Mouse (Mus musculus) neutrophil, adult 59 days (primary cell): ENCODE data around the gene Gm10203. TPM values are rescaled to one million over a fixed set of nuclear protein-coding genes. Genes with fewer than 3 reads are reported as not detected.

ENCODE experiments used
- total RNA-seq, 2 experiments: library from RNA; stranded (reverse); gene quantifications; 1 replicate in 1 of 2; 2 replicates in 1 of 2; pipeline ENCODE4 v1.2.4; 2023

Gm10203 gene
- not detected for total RNA-seq

DNA sequence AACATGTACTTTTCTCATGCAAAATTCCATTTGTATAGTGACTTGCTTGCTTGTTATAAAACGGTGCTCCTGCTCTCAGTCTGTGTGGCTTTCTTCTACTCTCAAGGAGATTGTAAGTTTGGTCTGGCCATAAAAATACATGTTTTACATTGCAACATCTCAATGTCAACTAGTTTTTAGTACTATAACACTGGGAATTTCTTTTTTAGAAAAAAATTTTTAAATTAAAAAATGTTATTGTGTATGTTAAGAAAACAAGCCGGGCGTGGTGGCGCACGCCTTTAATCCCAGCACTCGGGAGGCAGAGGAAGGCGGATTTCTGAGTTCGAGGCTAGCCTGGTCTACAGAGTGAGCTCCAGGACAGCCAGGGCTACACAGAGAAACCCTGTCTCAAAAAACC is at the start of gene Gm10203:
Gene Gm10203 (plus strand): TSS at position 301 of the 400 bp plus-strand sequence.

DNA sequence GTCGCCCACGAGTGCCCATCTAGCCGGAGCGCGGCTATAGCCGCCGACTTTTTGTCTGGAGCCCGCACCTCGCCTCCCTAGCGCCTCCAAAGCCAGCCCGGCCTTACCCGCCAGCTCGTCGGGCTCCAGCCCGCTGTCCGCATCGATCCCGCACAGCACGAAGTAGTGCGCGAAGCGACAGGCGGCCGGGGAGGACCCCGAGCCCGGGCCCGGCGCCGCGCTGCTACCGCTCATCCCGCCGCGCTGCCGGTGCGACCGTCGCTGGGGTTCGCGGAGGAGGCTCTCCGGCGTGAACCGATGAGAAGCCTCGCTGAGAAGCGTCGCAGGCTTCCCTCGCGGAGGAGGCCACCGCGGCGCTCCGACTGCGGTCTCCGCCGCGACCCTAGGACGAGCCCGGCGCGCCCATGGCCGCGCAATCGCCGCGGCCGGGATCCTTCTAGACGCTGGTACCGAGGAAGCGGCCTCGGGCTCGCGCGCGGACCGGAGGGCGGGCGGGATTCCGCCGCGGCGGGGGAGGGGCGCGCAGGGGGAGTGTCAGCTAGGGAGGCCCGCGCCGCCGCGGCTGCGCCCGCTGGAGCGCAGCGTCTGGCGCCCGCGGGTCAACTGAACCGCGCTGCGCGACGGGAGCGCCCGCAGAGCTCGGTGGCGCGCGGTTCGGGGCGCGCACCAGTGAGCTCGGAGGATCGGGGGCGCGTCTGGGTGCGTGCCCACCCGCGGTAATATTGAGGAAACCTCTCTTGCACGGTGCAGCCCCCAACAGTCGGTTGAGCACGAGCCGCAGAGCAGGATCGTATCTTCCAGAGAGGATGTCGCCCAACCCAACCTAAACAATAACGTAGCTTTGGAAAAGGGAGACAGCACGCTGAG is 28.7 kb upstream of the Gm10203 start, which contains the start of gene Dennd5b:
Gene Dennd5b (minus strand): TSS at position 605 of the 867 bp plus-strand sequence.

DNA sequence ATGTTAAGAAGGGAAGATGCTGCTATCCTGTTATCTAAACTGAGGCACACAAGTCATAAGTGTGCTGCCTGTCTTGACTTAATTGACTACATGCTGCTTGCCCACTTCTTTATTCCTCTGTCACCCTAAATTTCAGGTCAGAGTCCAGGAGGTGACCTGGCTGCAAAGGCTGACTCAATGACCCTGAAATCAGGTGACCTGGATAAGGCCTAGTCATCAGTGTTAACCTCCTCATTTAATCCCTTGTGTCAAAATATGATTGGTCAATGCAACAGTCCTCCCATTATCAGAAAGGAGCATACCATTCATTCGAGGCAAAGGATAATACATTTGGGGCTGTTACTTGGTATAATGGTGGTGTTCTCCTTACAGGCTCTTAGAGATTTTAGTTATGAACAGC is 9.5 kb downstream of the Gm10203 start, which contains the start of gene Etfbkmt:
Gene Etfbkmt (plus strand): TSS at position 379 of the 400 bp plus-strand sequence.

Other genes with a start within 250 kb of the Gm10203 start
- 1 to 10 TPM; 2.3 to 3.9 TPM for gene Caprin2, start 233.9 kb upstream of the Gm10203 start, total RNA-seq
- 10 to 100 TPM; 12.3 to 14.6 TPM for gene Sinhcaf, start 183.7 kb upstream of the Gm10203 start, total RNA-seq
- 1 to 10 TPM; 1.2 to 1.6 TPM for gene Dennd5b, start 28.5 kb upstream of the Gm10203 start, total RNA-seq
- gene Etfbkmt, start 9.7 kb downstream of the Gm10203 start, total RNA-seq: 1 to 10 TPM; 1.5 to 4.3 TPM
- 10 to 100 TPM; 30.7 to 32.2 TPM for gene Amn1, start 58.5 kb downstream of the Gm10203 start, total RNA-seq
- 100 to 1,000 TPM; 162 to 186 TPM for gene Resf1, start 179.2 kb downstream of the Gm10203 start, total RNA-seq